Mouse (Mus musculus) liver, embryonic 14.5 days (tissue): Measurements from ENCODE around the gene Ppm1k. TPM values are rescaled to one million over a fixed set of nuclear protein-coding genes. Genes with fewer than 3 reads are reported as not detected.
A peak's percentile ranks its signal among the peaks of the same experiment; 100 is the strongest.

Source experiments
- ATAC-seq: fragments of 200-750 bp; cut with Nextera tagmentation; 2 replicates; pipeline ENCODE4 v1.8.0; 2017; ENCODE audit warnings: moderate number of reproducible peaks, mild to moderate bottlenecking, moderate library complexity; ENCODE audit not compliant: insufficient read depth
- DNase-seq, 3 experiments: peaks; one replicate each; pipeline ENCODE4 v3.0.0-alpha.2; 2012 to 2013; ENCODE audit warnings: low read depth in 3 of 3, low spot score in 3 of 3
- H3K27ac ChIP-seq: fragments of 300-500 bp; sonication (generic); 2 replicates; pipeline ENCODE4 v1.5.1; 2014; ENCODE audit warnings: moderate library complexity, mild to moderate bottlenecking, control low read depth, inconsistent platforms
- H3K27me3 ChIP-seq: fragments of 300-500 bp; sonication (generic); 2 replicates; pipeline ENCODE4 v1.6.1; 2014; ENCODE audit warnings: mild to moderate bottlenecking, low read length, moderate library complexity; ENCODE audit not compliant: control insufficient read depth, insufficient read depth
- H3K36me3 ChIP-seq: fragments of 300-500 bp; sonication (generic); replicated peaks from 2 replicates; pipeline ENCODE4 v1.6.1; 2014; ENCODE audit warnings: low read depth; ENCODE audit not compliant: control insufficient read depth, insufficient read depth
- H3K4me1 ChIP-seq, 2 experiments: fragments of 200-500 bp in 1 of 2; fragments of 300-500 bp in 1 of 2; sonication (generic) in 1 of 2; replicated peaks; 2 replicates each; pipeline ENCODE4 v1.6.1; 2012 to 2014; ENCODE audit warnings: antibody characterized with exemption in 1 of 2, inconsistent platforms in 1 of 2, low read length in 1 of 2; ENCODE audit not compliant: control insufficient read depth in 2 of 2, insufficient read depth in 2 of 2
- H3K4me2 ChIP-seq: fragments of 300-500 bp; sonication (generic); 2 replicates; pipeline ENCODE4 v1.6.1; 2014; ENCODE audit warnings: low read depth, mild to moderate bottlenecking, control low read depth, moderate library complexity
- H3K4me3 ChIP-seq, 2 experiments: fragments of 200-500 bp in 1 of 2; fragments of 300-500 bp in 1 of 2; sonication (generic) in 1 of 2; 2 replicates each; pipeline ENCODE4 v1.5.1; 2012 to 2014; ENCODE audit warnings: low read depth in 2 of 2, low read length in 2 of 2, mild to moderate bottlenecking in 2 of 2, control low read depth in 1 of 2, inconsistent platforms in 1 of 2, moderate library complexity in 1 of 2; ENCODE audit not compliant: insufficient read depth in 1 of 2
- H3K9ac ChIP-seq: fragments of 300-500 bp; sonication (generic); replicated peaks from 2 replicates; pipeline ENCODE4 v1.6.1; 2014; ENCODE audit warnings: mild to moderate bottlenecking, control low read depth, moderate library complexity
- H3K9me3 ChIP-seq: fragments of 300-500 bp; sonication (generic); 2 replicates; pipeline ENCODE4 v1.6.1; 2016; ENCODE audit warnings: low read length, mixed read lengths; ENCODE audit not compliant: control insufficient read depth
- CTCF ChIP-seq: IDR thresholded peaks from 2 replicates; pipeline ENCODE4 v1.5.1; 2016; ENCODE audit warnings: antibody characterized with exemption, low read depth, control low read depth
- EP300 ChIP-seq: IDR thresholded peaks from 2 replicates; pipeline ENCODE4 v1.6.1; 2016; ENCODE audit warnings: antibody characterized with exemption, low read depth
- WGBS: fragments of 180-500 bp; shearing (Covaris S2); extraction: QIAGEN DNeasy Blood & Tissue Kit; methylation state at CpG from one replicate; pipeline ENCODE4 v1.1.7; 2014; ENCODE audit not compliant: insufficient replicate concordance; 5-methylcytosine and 5-hydroxymethylcytosine counted together
- polyA plus RNA-seq, 2 experiments: library from polyadenylated mRNA; depleted of rRNA in 1 of 2; stranded (reverse) in 1 of 2; unstranded in 1 of 2; fragments of >200 nt; fragmentation: Nextera tagmentation in 1 of 2; extraction: Ambion mirVana in 1 of 2; gene quantifications; 2 replicates each; pipeline versions ENCODE4 v1.2.1 to v1.2.3; 2012 to 2014

The Ppm1k gene
- polyA plus RNA-seq, 2 experiments = 1.6 to 3.3 TPM

- DNase-seq (no peak), ATAC-seq (no peak)
- Histone ChIP-seq H3K36me3 (no peaks in the 10 kb centered on the region), H3K9me3 (no peaks in the 10 kb centered on the region), H3K4me3 (no peak overlapping the region), H3K4me1 (peaks cover 0 to 13% of the 10 kb centered on the region in 2 experiments; a peak in 3 of 4 replicates), H3K27me3 (no peaks in the 10 kb centered on the region), H3K9ac (no peak overlapping the region), H3K27ac (no peak overlapping the region), H3K4me2 (no peak overlapping the region)
- TF ChIP-seq EP300 (no peak), CTCF (no peak)
- 52% methylated on average over 5 of the region's 5 CpGs for WGBS
Observed at GRCm38 (mm10) chr6:57537887-57538286, 2.6 kb upstream of the Ppm1k start.

DNA sequence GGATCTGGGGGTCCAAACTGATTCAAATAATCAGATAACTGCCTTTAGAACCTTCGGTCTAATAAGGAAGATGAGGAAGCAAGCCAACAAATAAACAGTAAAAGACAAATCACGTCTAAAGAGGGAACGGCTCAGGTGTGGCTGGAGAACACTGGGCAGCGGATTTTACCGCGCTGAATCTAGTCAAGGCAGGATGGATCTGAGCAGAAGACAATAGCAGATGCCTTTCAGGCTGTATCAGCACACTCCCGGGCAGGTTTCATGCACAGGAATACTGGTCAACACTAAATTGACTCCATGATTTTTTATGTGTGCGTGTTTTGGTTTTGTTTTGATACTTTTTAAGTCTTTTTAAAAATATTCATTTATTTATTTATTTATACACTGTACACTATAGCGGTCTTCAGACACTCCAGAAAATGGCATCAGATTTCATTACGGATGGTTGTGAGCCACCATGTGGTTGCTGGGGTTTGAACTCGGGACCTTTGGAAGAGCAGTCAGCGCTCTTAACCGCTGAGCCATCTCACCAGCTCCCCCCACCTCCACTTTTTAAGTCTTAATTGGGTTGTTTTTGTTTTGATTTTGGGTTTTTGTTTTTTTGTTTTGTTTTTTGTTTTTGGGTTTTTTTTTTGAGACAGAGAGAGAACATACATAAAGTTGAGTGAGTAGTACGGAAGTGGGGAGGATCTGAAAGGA is 852 bp upstream of the Ppm1k start:
- 21% methylated on average over 14 of the region's 14 CpGs for WGBS
- peak overlapping the region; percentile 60 to 95 for H3K4me3 ChIP-seq
- TF ChIP-seq CTCF (no peak), EP300 (no peak)
- no peak overlapping the region; the same call in 1 of the 2 replicates for H3K27ac ChIP-seq
- peak overlapping the region; percentile 43 for H3K9ac ChIP-seq
- ATAC-seq (peak; percentile 19; the same call in 1 of the 2 replicates), DNase-seq (no peak)
- H3K9me3 ChIP-seq = no peaks in the 10 kb centered on the region
- H3K4me1 ChIP-seq = peaks cover 0 to 11% of the 10 kb centered on the region in 2 experiments; a peak in 2 of 4 replicates
- no peaks in the 10 kb centered on the region for H3K36me3 ChIP-seq
- no peaks in the 10 kb centered on the region for H3K27me3 ChIP-seq
- H3K4me2 ChIP-seq = peak overlapping the region; percentile 74

- Histone ChIP-seq H3K27me3 (no peaks in the 10 kb centered on the region), H3K9ac (peak overlapping the region; percentile 15), H3K36me3 (no peaks in the 10 kb centered on the region), H3K27ac (no peak overlapping the region), H3K9me3 (no peaks in the 10 kb centered on the region), H3K4me3 (peak overlapping the region; percentile 60 to 95), H3K4me2 (peak overlapping the region; percentile 74), H3K4me1 (peaks cover 0 to 11% of the 10 kb centered on the region in 2 experiments; a peak in 2 of 4 replicates)
- no peak for DNase-seq
- WGBS = 1% methylated on average over 31 of the region's 31 CpGs
- ATAC-seq = peak; percentile 21
- no peak for TF ChIP-seq CTCF
- TF ChIP-seq EP300 = no peak
Observed at GRCm38 (mm10) chr6:57534611-57535286, 519 bp downstream of the Ppm1k start.

DNA sequence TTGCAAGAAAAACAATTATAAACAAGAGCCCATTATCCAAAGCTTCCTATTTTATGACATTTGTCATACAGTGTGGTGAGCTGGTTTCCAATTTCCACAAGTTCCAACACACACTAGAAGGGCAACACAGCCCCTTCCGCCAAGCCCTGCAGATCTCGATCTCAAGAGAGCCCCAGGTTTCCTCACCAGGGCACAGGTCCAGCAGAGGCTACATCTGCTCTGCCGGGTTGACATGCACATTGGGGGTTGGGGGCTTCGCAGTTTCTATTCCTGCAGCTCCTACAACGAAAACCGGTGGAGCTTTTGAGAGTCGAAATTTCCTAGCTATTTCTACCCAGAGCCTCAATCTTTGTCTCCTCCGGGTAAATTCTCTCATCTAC is 1.0 kb downstream of the Ppm1k start:
- H3K4me3 ChIP-seq = peak overlapping the region; percentile 60 to 95
- TF ChIP-seq EP300 = no peak
- TF ChIP-seq CTCF = no peak
- peaks cover 0 to 11% of the 10 kb centered on the region in 2 experiments; a peak in 2 of 4 replicates for H3K4me1 ChIP-seq
- no peak overlapping the region for H3K9ac ChIP-seq
- no peaks in the 10 kb centered on the region for H3K36me3 ChIP-seq
- no peaks in the 10 kb centered on the region for H3K9me3 ChIP-seq
- peak overlapping the region; percentile 74 for H3K4me2 ChIP-seq
- WGBS = 6% methylated on average over 8 of the region's 8 CpGs
- DNase-seq (no peak), ATAC-seq (no peak)
- no peaks in the 10 kb centered on the region for H3K27me3 ChIP-seq
- H3K27ac ChIP-seq = no peak overlapping the region

- Histone ChIP-seq H3K4me2 (peak overlapping the region; percentile 74), H3K36me3 (no peaks in the 10 kb centered on the region), H3K27me3 (no peaks in the 10 kb centered on the region), H3K4me1 (peaks cover 0 to 11% of the 10 kb centered on the region in 2 experiments; a peak in 2 of 4 replicates), H3K9me3 (no peaks in the 10 kb centered on the region), H3K27ac (no peak overlapping the region), H3K4me3 (no peak overlapping the region), H3K9ac (no peak overlapping the region)
- DNase-seq = no peak
- TF ChIP-seq CTCF = no peak
- no peak for TF ChIP-seq EP300
- WGBS = 25% methylated on average over 2 of the region's 2 CpGs
- no peak for ATAC-seq
Observed at GRCm38 (mm10) chr6:57533410-57533809, 1.9 kb downstream of the Ppm1k start.
